Mouse (Mus musculus): Measurements from ENCODE around the gene Glp2r.

- TF ChIP-seq ZC3H11A (IDR thresholded peaks at IDR 0.05; ENCODE audit: borderline replicate concordance, low read depth, low read length) (no peak), CHD2 (IDR thresholded peaks at IDR 0.05; ENCODE audit: low read depth, low read length) (no peak), ZNF384 (IDR thresholded peaks at IDR 0.05; ENCODE audit: low read depth, low read length) (no peak)
Measured at GRCm38 (mm10) chr11:67808051-67808450, 37.1 kb upstream of the Glp2r start.

Data from ES-E14 (cell line).